Mouse (Mus musculus) cerebral cortex, adult 2 months (tissue): ENCODE measurements around the gene Tmbim7.

Experiments used
- WGBS: fragments of 180-500 bp; shearing (Covaris S2); methylation state at CpG from one replicate; pipeline ENCODE4 v1.1.7; 2018; 5-methylcytosine and 5-hydroxymethylcytosine counted together

Tmbim7 gene

DNA sequence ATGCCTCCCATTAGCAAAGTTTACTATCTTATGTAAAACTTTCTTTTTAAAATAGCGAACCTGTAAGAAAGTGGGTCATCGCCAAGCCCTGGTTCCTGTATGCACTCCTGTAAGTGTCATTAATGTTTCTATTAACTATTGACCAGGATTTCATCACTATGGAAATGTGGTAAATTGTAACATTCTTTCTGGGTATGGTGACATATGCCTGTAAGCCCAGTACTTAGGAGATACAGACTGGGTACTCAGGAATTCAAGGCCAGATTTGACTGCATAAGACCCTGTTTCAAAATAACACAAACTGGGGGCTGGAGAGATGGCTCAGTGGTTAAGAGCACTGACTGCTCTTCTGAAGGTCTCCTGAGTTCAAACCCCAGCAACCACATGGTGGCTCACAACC is 14.2 kb downstream of the Tmbim7 start:
- 90% methylated on average over 2 of the region's 2 CpGs for WGBS

DNA sequence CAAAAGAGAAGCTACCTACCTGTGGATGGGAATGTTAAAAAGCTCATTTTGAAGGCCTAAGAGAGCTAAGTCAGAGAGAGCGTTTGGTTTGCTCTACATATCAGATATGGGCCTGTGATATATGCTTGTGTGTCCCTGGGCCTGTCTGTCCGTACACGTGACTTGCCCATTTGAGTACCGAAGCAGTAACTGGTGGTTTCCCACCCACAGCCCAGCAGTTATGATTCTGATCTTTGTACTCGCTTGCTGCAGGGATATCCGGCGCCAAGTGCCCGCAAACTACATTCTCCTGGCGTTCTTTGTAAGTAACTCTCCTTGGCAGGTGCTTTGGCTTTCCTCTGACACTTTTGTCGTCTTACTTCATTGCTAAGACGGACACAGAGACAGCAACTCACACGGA is 15.6 kb downstream of the Tmbim7 start:
- 86% methylated on average over 12 of the region's 12 CpGs for WGBS

DNA sequence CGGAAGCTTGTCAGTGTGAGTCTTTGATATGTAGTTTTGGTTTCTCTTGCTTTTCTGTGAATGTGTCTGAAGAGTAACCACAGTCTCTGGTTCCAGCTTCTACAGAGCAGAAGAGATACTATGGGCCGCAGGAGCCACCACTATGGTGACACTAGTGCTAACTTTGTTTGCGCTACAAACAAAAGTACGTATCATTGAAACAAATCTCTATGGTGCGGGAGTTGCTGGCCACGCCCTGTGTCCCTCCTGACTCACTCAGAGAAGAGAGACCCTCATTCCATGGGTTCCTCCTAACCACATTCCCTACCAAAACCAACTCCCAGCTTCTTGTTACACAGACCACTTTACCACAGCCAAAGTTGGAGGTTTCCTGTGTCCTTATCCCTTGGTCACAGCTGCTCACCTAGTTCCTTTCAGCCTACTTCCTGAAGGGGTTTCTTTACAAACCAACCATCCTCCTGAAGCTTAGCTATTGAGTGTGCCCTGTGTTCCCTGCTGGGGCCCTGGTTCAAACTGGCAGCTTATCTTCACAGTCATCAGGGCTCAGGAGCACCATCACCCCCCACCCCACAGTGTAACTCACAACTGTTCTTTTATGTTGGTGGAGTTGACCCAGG is 19.1 kb downstream of the Tmbim7 start:
- 97% methylated on average over 6 of the region's 6 CpGs for WGBS

DNA sequence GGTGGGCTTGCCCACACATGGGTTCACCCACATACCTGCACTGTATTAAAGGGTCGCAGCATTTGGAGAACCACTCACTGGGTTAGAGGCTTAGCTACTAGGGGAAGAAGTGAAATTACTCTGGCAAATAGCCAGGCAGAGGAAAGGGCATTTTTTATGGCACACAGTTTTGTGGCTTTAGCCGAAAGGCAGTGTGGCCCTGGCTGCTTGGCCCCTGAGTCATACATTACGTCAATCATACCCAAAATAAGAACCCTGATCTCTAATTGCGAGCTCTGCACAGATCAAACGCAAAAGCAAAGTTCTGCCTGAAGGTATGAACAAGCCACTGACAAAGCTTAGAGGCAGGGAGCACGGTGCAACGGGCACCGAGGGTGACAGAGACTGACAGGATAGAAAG is 37.3 kb downstream of the Tmbim7 start:
- 94% methylated on average over 8 of the region's 8 CpGs for WGBS

DNA sequence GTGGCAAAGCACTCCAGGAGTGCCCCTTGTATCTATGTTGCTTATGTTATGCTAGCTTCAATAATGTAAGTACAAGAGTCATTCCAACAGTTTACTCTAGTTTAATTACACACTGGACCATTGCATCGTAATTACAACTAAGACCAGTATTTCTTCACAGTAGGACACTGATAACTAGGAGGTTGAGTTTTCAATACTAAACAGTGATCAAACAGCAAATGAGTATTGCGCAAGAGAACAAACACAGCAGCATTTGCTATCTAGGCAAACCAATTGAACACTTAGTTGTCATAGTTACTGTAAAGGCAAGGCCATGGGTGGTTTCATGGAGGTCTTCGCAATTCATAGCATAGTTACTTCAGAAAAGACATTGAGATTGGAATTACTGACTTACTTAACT is 40.3 kb downstream of the Tmbim7 start:
- 95% methylated on average over 3 of the region's 3 CpGs for WGBS

DNA sequence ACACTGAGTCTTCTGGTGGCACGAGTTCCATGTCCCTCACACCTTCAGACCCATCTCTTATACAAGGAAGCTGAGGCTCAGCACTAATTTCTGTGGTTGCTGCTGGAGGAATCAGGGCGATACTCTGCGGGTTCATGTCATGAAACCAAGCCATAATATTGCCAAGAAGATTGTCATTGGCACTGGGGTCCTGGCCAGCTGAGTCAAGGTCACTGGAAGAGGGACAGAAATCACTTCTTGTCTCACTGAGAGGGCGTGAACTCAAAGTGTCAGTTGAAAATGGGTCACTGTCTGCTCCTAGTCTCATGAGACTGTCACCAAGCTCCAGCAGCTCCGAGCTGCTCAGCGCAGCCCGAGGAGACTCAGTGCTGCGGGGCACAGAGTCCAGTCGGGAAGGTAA is 42.0 kb downstream of the Tmbim7 start:
- 96% methylated on average over 9 of the region's 9 CpGs for WGBS

DNA sequence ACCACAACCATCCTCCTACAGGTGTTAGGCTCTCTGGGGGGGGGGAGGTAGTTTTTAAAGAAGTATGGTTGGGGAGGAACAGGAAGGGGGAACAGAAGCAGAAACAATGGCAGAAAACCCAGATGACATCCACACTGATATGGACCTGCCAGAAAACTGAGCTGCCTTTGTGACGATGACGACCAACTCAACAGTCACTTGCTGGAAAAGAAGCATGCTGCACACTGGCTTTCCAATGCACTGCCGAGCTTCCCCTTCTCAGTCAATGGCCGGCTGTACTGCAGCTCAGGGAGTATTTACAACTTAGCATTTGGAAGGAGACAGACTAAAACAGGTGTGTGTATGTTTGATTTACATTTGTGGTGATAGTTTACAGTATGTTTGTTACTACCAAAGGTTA is 44.2 kb downstream of the Tmbim7 start:
- WGBS = 61% methylated on average over 4 of the region's 4 CpGs

DNA sequence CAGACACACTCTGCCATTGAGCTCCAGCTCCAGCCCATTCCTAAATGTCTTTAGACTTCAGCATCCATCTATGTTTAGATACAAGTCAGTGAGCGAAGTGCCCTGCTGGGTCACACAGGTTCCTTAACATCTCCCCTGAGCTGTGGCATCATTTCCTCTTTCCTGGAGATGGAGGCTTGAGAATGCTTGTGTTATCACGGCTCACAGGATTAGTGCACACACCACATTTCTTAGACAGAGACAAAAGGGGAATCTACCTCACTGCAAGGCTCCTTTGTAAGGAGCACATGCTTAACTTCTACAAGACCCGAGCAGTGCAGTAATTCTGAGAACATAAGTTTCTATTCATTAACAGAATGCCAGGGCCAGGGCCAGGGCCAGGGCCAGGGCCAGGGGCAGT is 45.0 kb downstream of the Tmbim7 start:
- WGBS = 73% methylated on average over 3 of the region's 3 CpGs

DNA sequence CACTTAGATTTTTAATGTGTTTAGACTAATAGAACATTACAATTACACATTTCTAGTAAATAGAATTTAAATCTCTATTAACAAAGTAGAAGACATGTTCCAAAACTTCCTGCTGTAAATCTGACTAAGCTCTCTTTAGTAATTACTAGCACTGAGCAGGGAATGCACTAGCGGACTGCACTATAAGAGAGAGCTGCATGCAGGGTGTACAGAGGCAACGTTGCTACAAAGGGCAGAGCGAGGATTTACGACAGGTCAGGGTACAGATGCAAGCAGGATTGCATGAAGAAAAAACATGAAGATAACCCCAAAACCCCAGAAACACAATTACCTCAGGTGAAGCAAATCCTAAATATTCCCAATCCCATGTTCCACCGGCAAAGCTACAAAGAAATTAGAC is 49.0 kb downstream of the Tmbim7 start:
- WGBS = 95% methylated on average over 5 of the region's 5 CpGs

DNA sequence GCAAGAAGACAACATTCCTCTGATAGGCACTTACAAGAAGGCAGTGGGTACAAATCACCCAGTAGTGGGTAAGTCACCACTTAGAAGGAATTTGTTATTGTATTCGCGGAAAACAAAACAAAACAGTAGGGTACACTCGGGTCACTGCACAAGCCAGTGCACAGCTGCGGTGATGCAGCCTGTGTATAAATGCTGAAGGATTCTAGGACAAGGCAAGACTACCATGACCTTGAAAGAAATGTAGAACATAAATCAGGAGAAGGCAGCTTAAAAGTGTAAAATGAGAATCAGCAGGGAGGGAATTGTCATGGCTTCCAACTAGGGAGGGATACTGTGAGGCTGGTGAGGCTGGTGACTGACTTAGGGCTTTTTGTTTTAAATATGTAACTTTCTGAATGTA is 51.2 kb downstream of the Tmbim7 start:
- 80% methylated on average over 4 of the region's 4 CpGs for WGBS

DNA sequence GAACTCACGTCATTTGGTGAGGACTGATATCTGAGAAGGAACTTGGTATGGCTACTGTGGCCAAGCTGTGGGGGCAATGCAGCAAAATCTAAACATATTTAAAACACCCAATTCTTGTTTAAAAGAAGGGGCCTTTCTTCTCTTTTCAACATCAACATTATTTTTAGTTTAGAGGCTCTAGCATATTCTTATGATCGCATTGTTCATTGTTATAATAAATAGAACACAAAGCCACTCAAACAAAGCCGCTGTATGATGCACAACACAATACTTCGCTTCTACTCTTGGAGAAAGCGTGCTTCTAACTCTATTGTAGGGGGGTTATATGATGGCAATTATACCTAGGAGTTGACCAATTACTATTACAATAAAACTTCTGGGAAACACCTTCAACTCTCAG is 64.8 kb downstream of the Tmbim7 start:
- WGBS = 89% methylated on average over 5 of the region's 5 CpGs

DNA sequence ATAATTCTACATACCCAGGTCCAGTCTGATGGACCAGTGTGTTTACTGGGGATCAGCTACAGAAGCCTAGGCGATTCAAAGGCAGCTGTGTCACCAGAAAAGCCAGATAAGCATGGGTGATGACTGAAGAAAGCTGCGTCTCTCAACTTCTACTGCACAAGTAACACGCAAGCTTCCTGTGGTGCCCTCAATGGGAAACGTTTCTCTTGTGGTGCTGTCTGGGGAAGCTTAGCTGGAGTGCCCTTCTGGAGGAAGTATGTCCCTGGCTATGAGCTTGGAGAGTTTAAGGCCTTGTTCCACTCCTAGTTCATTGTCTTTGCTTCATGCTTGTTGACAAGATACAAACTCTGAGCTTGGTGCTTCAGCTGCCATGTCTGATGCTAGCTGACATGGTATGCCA is 68.4 kb downstream of the Tmbim7 start:
- WGBS = 94% methylated on average over 4 of the region's 4 CpGs

DNA sequence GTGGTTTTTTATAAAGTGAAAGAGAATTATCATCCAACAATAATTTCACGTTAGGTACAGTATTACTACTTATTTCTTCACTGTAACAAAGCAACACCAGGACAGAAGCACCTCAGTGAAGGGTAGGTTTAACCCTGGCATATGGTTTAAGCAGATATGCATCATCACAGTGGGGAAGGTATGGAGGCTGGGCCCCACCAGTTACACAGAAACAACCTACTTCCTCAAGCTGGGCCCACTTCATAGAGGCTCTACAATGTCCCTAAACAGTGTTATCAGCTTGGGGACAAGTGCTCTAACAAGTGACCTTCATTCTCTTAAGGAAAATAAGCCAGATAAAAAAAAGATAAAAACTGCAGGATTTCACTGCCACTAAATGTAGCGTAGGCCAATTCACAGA is 71.9 kb downstream of the Tmbim7 start:
- 87% methylated on average over 2 of the region's 2 CpGs for WGBS

DNA sequence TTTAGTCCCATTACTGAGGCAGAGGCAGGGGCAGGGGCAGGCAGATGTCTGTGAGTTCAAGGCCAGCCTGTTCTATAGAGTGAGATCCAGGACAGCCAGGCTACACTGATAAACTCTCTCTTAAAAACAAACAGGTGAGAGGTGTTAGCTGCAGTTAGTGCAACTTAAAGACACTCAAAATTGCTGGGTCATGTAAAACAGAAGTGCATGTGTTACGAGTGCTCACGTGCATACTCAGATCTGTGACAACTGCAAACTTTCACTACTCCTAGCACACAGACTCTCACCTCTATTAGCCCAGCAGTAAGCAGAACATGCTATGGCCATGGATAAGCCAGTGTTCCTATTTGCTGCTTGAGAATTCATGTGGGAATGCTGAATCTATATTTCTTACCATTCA is 72.4 kb downstream of the Tmbim7 start:
- WGBS = 89% methylated on average over 2 of the region's 2 CpGs

DNA sequence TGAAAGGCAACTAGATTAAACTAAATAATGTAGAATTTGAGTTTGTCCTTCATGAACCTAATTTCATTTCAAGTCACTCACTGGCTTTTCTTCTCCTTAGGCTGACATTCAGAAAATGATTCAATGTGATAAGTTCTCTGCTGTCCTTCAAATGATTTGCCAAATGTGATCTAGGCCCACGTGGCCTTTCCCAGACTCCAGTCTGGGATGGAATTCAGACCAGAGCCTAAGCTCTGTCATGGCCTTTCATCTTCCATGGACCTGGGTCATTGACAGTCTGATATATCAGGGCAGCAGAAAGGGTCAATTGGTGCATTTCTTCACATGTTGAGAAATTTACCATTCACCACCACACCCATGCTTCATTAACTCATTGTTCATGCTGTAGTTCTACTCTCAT is 74.5 kb downstream of the Tmbim7 start:
- WGBS = 81% methylated on average over 1 of the region's 1 CpGs

DNA sequence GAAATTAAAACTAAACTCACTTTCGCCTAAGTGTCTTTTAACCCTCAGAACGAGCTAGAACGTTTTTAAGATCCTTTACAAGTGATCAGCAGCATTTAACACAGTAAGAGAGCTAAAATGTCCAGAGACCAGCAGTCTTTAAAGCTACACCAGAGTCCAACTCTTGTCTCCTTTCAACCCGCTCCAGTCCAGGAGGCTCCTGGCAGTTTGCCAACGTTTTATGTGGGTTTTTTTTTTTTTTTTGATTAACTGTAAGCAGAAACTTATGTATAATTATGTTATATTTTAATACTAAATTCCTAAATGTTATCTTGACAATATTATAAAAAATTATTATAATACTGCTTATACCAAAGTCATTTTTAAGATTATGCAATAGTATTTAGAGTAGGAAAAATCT is 77.8 kb downstream of the Tmbim7 start:
- 68% methylated on average over 5 of the region's 5 CpGs for WGBS
